Mouse (Mus musculus): ENCODE results near the gene Endog.

Gene Endog

DNA sequence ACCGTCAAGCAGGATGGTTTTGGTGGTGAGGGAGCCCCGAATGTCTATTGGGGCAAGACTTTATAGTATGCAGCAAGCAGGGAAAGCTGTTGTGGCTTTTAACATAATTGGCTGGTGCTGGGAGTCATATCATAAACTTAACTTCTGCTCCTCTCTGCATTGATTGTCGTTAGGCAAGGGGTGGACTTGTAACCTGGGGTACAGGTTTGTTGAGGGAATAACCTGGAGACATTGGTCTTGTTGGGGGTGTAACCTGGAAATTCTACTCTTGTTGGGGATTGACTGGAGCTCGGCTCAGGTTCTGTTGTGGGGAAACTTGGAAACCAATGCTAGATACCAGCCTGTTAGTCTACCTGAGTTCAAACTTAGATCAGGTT, 40.9 kb downstream of the Endog start:
- no peak for DNase-seq

DNA sequence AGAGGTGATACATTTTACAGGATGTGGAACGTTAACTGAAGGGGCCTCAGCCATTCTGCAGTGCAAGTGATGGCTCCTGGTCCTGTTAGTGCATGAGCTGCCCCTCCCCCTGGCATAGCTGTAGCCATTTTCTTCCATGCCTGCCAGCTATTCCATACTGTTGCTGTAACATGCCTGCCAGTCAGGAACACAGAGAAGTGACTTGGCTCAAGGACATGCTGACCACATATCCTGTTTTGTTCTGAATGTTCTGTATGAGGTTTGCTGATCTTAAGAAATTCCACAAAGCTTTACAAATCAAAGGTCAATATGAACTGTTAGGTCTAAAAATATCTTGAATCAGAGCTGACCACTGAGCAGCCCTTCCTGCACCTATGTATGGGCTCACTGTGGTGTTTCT, 41.7 kb downstream of the Endog start:
- DNase-seq: no peak

DNA sequence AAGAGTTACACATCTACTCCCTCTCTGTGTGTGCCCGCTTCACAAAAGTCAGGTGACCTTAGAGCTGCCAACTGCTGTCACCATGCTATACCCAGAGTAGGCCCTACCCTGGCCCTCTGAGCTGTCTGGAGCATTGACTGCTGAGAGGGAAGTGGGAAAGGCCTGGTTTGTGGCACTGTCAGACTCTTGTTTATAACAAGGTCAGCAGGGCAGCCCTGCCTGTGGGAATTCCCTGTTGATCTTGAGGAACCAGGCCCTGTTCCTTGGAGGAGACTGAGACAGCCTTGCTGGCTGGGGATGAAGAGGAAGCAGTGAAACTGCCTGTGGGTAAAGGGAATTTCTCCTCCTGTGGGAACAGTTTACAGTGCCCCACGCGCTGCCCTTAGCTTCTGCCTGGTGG, 43.5 kb downstream of the Endog start:
- no peak for DNase-seq

DNA sequence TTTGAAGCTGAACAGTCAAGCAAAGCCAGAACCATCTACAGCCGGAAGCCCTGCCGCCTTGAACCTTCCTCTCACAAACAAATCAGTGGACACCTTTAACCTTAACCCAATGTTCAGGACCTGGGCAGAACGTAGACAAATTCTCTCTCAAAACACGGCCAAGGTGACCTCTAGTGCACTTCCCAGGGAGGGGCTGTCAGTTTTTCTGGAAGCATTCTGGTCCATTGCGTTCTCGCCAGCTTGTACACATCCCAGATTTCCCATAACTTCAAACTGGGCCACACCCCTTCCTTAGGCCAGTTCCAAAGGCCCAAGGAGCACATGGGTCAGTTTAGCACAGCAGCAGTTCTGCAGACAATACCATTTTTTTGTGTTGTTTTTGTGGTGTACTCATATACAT, 44.2 kb downstream of the Endog start:
- no peak for DNase-seq

DNA sequence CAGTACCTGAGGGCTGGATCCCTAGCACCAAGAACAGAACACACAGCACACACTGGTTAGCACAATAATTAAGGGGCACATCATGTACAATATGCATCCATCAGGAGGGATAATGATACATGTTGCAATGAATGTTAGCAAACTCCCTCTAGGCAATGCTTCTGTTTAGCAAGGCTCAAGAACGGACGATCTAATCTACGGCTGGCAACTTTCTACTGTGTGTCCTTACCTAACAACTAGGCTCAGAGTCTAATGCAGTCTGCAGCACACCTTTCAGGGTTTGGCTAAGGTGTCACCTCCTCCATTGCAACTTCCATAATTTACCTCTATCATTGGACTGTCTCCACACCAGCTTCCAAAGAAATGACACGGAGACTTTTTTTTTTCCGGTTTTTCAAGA, 45.0 kb downstream of the Endog start:
- no peak for DNase-seq
